Mouse (Mus musculus): Measurements from ENCODE around the gene Wasf3.

- TF ChIP-seq CTCF (IDR thresholded peaks at IDR 0.05; ENCODE audit: low read depth) (no peak), EP300 (optimal IDR thresholded peaks at IDR 0.05) (no peak)
Measured at GRCm38 (mm10) chr5:146373238-146373637, 11.5 kb upstream of the Wasf3 start.

Measured in stomach, postnatal 0 days (tissue).